Mouse (Mus musculus) lung, embryonic 14.5 days (tissue): ENCODE data around the gene Prss34. TPM values are rescaled to one million over a fixed set of nuclear protein-coding genes. Genes with fewer than 3 reads are reported as not detected.

Experiments used
- ATAC-seq: fragments of 200-750 bp; cut with Nextera tagmentation; 2 replicates; pipeline ENCODE4 v1.8.0; 2017; ENCODE audit warnings: mild to moderate bottlenecking, moderate TSS enrichment, moderate library complexity; ENCODE audit not compliant: insufficient read depth
- DNase-seq: peaks from one replicate; pipeline ENCODE4 v3.0.0-alpha.2; 2015
- H3K27ac ChIP-seq: fragments of 300-500 bp; sonication (generic); 2 replicates; pipeline ENCODE4 v1.5.1; 2014; ENCODE audit warnings: low read depth, mild to moderate bottlenecking, moderate library complexity
- H3K27me3 ChIP-seq: fragments of 300-500 bp; sonication (generic); 2 replicates; pipeline ENCODE4 v1.6.1; 2014; ENCODE audit warnings: low read length, control low read depth; ENCODE audit not compliant: insufficient read depth
- H3K36me3 ChIP-seq: fragments of 300-500 bp; sonication (generic); 2 replicates; pipeline ENCODE4 v1.6.1; 2014; ENCODE audit warnings: control low read depth; ENCODE audit not compliant: insufficient read depth
- H3K4me1 ChIP-seq: fragments of 300-500 bp; sonication (generic); 2 replicates; pipeline ENCODE4 v1.6.1; 2014; ENCODE audit warnings: antibody characterized with exemption, control low read depth; ENCODE audit not compliant: insufficient read depth
- H3K4me2 ChIP-seq: fragments of 300-500 bp; sonication (generic); 2 replicates; pipeline ENCODE4 v1.6.1; 2014; ENCODE audit warnings: mild to moderate bottlenecking
- H3K4me3 ChIP-seq: fragments of 300-500 bp; sonication (generic); 2 replicates; pipeline ENCODE4 v1.5.1; 2014; ENCODE audit warnings: low read depth, low read length
- H3K9ac ChIP-seq: fragments of 300-500 bp; sonication (generic); 2 replicates; pipeline ENCODE4 v1.6.1; 2014
- H3K9me3 ChIP-seq: fragments of 300-500 bp; sonication (generic); 2 replicates; pipeline ENCODE4 v1.6.1; 2016; ENCODE audit warnings: low read depth, low read length, control low read depth
- CTCF ChIP-seq: IDR thresholded peaks from 2 replicates; pipeline ENCODE4 v1.5.1; 2016; ENCODE audit warnings: antibody characterized with exemption, low read depth
- WGBS: fragments of 180-500 bp; shearing (Covaris S2); extraction: QIAGEN DNeasy Blood & Tissue Kit; methylation state at CpG from one replicate; pipeline ENCODE4 v1.1.7; 2014; 5-methylcytosine and 5-hydroxymethylcytosine counted together
- polyA plus RNA-seq: library from polyadenylated mRNA; unstranded; fragments of >200 nt; fragmentation: Nextera tagmentation; extraction: Ambion mirVana; gene quantifications from 2 replicates; pipeline ENCODE4 v1.2.1, GENCODE M21; 2014

Gene Prss34
- polyA plus RNA-seq, 1 experiment from 2014 or later, result 0.45 TPM

GRCm38 (mm10) chr17:25341490-25341889, 43.3 kb downstream of the Prss34 start:
- 22% methylated on average over 3 of the region's 3 CpGs for WGBS
- no peak for ATAC-seq
- H3K36me3 ChIP-seq, result no peaks in the 10 kb centered on the region
- H3K27me3 ChIP-seq, result no peaks in the 10 kb centered on the region
- no peaks in the 10 kb centered on the region for H3K9me3 ChIP-seq
- DNase-seq, result no peak
- H3K4me3 ChIP-seq, result no peak overlapping the region
- no peak overlapping the region for H3K4me2 ChIP-seq
- no peaks in the 10 kb centered on the region for H3K4me1 ChIP-seq
- no peak overlapping the region for H3K9ac ChIP-seq
- TF ChIP-seq CTCF, result no peak
- H3K27ac ChIP-seq, result no peak overlapping the region

- Histone ChIP-seq H3K36me3 (no peaks in the 10 kb centered on the region), H3K4me1 (no peaks in the 10 kb centered on the region), H3K4me3 (no peak within 1 kb of the TSS), H3K27me3 (no peaks in the 10 kb centered on the region), H3K4me2 (no peak within 1 kb of the TSS), H3K27ac (no peak within 1 kb of the TSS), H3K9ac (no peak within 1 kb of the TSS), H3K9me3 (no peaks in the 10 kb centered on the region)
- no peak for TF ChIP-seq CTCF
- WGBS, result 93% methylated on average over 4 of the region's 4 CpGs
- ATAC-seq, result no peak
- DNase-seq, result no peak
Measured at GRCm38 (mm10) chr17:25345462-25345861, 47.3 kb downstream of the Prss34 start, which contains the start of gene Tpsab1. Tpsab1 (minus strand) TSS chr17:25345562.

Other genes with a start within 250 kb of the Prss34 start
- gene Tmem204, start 214.8 kb upstream of the Prss34 start, polyA plus RNA-seq, result 65.2 and 67.1 TPM in 2 replicates
- 41.8 and 46.5 TPM in 2 replicates for gene Telo2, start 182.4 kb upstream of the Prss34 start, polyA plus RNA-seq
- not detected in 2 replicates for gene Ptx4, start 177.6 kb upstream of the Prss34 start, polyA plus RNA-seq
- 22.3 and 23.1 TPM in 2 replicates for gene Clcn7, start 165.0 kb upstream of the Prss34 start, polyA plus RNA-seq
- gene Ccdc154, start 135.9 kb upstream of the Prss34 start, polyA plus RNA-seq, result 0.24 and 0.28 TPM in 2 replicates
- gene Gm38655, start 122.9 kb upstream of the Prss34 start, polyA plus RNA-seq, result 3.6 and 3.7 TPM in 2 replicates
- gene BC003965, start 113.8 kb upstream of the Prss34 start, polyA plus RNA-seq, result 28.5 and 29.2 TPM in 2 replicates
- gene Unkl, start 110.0 kb upstream of the Prss34 start, polyA plus RNA-seq, result 5.8 TPM in 2 replicates
- gene Gnptg, start 58.3 kb upstream of the Prss34 start, polyA plus RNA-seq, result 36.2 and 38.3 TPM in 2 replicates
- gene Tsr3, start 58.2 kb upstream of the Prss34 start, polyA plus RNA-seq, result 46.4 and 46.8 TPM in 2 replicates
- 0.46 and 0.93 TPM in 2 replicates for gene Baiap3, start 42.0 kb upstream of the Prss34 start, polyA plus RNA-seq
- gene Ube2i, start 23.8 kb upstream of the Prss34 start, polyA plus RNA-seq, result 756 and 759 TPM in 2 replicates
- gene Prss28, start 10.3 kb downstream of the Prss34 start, polyA plus RNA-seq, result not detected in 2 replicates
- not detected in 2 replicates for gene Prss29, start 20.3 kb downstream of the Prss34 start, polyA plus RNA-seq
- not detected in 2 replicates for gene Tpsab1, start 47.2 kb downstream of the Prss34 start, polyA plus RNA-seq
- 1.3 and 2.4 TPM in 2 replicates for gene Tpsb2, start 67.9 kb downstream of the Prss34 start, polyA plus RNA-seq
- gene Tpsg1, start 70.9 kb downstream of the Prss34 start, polyA plus RNA-seq, result 0.25 and 0.31 TPM in 2 replicates
- 3.6 and 4.4 TPM in 2 replicates for gene Cacna1h, start 135.4 kb downstream of the Prss34 start, polyA plus RNA-seq
- gene Tekt4, start 156.2 kb downstream of the Prss34 start, polyA plus RNA-seq, result 0.18 and 0.20 TPM in 2 replicates
- gene Sstr5, start 198.9 kb downstream of the Prss34 start, polyA plus RNA-seq, result 0.15 TPM in 1 of 2 replicates, not detected in the other